Mouse (Mus musculus) urinary bladder, postnatal 10 days (tissue): Measurements from ENCODE around the gene Gli2.

Experiments
- DNase-seq: peaks from one replicate; pipeline ENCODE4 v3.0.0; 2022; ENCODE audit warnings: low spot score

Gene Gli2

DNA sequence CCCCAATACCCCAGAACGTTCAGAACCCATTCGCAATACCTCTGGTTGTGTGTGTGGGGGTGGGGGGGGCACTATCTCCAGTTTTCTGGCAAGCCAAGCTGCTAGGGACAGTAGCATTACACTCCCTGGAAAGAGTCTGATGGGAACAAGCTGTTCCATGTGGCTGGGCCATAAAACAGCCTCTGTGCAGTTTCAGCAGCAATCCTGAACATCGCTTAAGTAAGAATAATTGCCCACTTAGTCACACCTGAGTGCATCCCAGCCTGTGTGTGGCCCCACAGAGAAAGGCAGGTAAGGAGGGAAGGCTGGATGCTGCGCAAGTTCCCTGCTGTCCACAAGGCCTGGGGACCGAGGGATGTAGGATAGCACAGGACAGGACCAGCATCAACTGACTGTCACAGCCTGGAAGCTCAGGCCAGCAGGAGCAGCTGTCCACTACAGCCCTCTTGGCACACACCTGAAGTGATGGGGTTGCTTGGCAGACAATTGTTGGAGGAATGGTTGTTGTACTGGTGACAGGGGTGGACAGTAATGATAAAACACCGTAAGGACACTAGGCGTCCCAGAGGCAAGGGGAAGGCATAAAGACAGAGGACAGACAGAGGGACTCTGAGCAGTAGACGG, 58.8 kb downstream of the Gli2 start:
- DNase-seq, result no peak

DNA sequence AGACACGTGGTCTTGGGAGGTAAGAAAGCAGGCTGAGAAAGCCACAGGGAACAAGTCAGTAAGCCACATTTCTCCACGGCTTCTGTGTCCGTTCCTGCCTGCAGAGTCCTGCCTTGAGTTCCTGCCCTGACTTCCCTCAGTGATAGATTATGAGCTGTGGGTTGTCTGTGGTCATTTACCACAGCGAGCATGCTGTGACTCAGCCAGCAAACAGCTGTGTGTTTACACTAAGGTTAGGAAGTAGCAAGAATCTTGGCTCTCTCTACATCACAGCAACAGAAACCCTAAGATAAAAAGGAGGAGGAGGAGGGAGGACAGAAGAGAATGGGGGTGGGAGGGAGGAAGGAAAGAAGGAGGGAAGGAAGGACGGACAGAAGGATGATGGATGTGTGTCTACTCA, 59.6 kb downstream of the Gli2 start:
- no peak for DNase-seq

- DNase-seq, result no peak
Observed at GRCm38 (mm10) chr1:118988331-118988730, 65.1 kb downstream of the Gli2 start.

DNA sequence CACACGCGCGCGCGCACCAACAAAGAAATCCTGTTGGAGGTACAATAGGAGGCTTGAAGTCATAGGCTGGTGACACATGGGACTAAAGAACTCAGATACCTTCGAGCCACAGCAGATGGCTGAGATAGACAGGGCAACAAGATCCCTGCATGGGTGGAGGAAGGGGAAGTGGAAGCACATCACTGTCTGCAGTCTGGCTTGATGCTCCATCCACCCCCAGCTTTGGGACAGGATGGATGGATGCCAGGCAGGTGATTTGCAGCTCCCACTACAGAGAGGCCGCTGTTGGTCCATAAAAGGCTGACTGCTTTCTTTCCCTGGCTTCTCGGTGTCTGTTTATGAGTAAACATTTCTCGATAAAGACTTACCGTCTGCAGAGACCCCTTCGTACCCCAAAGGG, 65.9 kb downstream of the Gli2 start:
- DNase-seq, result no peak

GRCm38 (mm10) chr1:118983389-118983788, 70.0 kb downstream of the Gli2 start:
- DNase-seq, result no peak

- no peak for DNase-seq
Observed at GRCm38 (mm10) chr1:118982805-118983211, 70.6 kb downstream of the Gli2 start.

DNA sequence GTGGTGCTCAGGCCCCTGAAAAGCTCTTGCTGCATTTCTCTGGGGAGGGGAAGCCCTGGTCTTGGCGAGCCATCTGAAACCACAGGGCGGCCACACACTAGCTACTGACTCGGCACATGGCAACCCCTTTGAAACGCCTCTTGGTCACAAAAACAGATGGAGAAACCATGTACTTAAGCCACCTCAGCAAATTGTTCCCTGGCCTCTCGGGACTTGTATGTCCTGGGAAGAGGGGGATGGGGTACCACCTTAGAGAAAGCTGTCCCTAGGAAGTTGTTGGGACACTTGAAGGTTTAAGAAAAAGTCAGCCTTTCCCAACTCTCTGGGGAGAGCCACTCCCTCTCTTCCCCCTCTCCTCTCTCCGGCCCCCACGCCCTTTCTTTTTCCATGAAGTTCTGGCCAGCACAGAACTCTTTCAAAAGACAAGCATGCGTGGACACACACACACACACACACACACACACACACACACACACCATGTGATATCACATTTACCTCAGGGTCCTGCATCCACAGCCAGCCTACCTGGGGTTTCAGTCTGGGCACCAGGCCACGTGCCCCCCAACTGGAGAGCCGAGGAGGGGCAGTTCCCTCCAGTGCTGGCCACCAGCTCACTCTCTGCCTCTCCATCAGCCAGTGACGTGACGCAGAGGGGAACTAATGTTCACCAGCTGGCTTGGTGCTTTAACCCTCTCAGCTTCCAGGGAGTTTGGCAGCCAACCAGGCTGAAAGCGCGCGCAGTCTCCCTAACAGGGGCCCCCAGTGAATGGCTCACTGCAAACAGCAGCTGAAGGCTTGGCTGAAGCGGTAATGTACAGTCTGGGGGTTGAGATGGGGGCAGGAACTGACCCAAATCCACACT, 71.2 kb downstream of the Gli2 start:
- DNase-seq, result no peak

GRCm38 (mm10) chr1:118980636-118981035, 72.8 kb downstream of the Gli2 start:
- no peak for DNase-seq

- peak; percentile 63 for DNase-seq
Observed at GRCm38 (mm10) chr1:118976596-118976995, 76.8 kb downstream of the Gli2 start.

- no peak for DNase-seq
Observed at GRCm38 (mm10) chr1:118975376-118975775, 78.0 kb downstream of the Gli2 start.

GRCm38 (mm10) chr1:118970068-118970467, 83.4 kb downstream of the Gli2 start:
- no peak for DNase-seq

GRCm38 (mm10) chr1:118969409-118969808, 84.0 kb downstream of the Gli2 start:
- no peak for DNase-seq

GRCm38 (mm10) chr1:118968661-118969179, 84.7 kb downstream of the Gli2 start:
- no peak for DNase-seq

GRCm38 (mm10) chr1:118967976-118968375, 85.4 kb downstream of the Gli2 start:
- DNase-seq, result no peak

- no peak for DNase-seq
Observed at GRCm38 (mm10) chr1:118967281-118967680, 86.1 kb downstream of the Gli2 start.

DNA sequence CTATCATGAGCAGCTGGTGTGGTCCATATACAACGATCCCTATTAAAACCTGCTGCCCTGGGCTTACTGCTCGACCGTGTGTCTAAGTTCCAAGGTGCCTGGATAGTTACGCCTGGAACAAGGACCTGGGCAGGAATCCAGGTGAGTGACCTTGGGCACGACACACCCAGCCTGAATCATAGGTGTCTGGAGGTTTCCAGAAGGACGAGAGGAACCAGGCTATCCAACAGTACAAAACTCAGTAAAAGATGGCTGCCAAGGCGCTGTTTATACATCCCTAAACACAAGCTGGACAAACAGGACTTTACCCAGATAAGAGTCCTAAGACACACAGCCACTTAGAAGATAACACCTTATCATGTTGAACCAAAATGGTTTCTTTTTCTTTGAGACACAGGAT, 94.8 kb downstream of the Gli2 start:
- no peak for DNase-seq

DNA sequence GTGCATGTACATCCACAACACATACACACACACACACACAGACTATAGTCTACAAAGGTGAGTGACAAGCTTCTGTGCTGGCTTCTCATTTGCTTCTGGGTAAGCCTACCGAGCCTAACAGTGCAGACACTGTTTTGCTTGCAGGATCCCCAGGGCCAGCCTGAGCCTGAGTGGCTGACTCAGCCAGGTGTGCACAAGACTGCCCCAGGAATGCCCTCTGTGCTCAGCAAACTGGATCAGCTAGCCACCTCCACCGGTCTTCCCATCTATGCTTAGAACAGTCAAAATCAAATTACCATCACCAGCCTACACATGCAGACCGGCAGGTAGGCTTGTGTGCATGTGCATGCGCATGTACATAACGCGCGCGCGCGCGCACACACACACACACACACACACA, 97.6 kb downstream of the Gli2 start:
- DNase-seq, result no peak

DNA sequence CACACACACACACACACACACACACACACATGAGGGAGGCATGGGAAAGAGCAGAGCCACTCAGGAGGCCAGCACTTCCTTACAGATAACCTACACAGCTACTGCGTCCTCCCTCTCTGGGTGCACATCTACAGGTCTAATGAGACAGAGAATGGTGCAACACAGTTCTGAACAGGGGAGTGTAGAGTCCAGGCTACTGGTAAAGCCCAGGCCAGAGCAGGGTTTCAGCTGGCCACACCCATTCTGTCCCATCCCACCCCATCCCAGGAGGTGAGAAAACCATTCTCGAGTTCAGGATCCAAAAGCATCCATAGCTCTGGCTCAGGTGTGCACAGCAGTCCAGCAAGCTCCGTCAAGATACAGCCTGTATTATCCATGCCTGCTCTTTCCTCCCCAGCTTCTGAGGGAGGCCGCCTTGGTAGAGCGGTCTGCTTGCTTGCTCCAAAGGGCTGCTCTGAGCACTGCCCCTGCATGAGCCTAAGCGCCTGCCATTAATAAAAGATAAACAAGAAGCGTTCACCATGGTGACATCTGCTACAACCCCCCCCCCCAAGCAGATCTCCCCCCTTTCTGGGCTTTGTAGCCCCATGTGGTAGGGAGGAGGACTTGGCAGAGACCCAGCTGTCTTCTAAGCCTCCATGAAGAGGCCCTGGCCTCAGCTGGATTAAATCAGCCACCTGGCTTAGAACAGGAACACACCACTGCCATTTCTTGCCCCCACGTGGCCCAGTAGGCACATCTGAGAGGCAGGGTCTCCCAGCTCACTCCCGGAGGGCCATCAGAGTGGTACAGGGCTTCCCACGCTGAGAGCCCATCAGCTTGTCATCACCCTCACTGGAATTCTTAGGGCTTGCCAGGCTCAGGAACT, 98.8 kb downstream of the Gli2 start:
- DNase-seq, result no peak

- no peak for DNase-seq
Observed at GRCm38 (mm10) chr1:118953031-118953430, 100.4 kb downstream of the Gli2 start.

GRCm38 (mm10) chr1:118952318-118952717, 101.1 kb downstream of the Gli2 start:
- DNase-seq, result no peak

DNA sequence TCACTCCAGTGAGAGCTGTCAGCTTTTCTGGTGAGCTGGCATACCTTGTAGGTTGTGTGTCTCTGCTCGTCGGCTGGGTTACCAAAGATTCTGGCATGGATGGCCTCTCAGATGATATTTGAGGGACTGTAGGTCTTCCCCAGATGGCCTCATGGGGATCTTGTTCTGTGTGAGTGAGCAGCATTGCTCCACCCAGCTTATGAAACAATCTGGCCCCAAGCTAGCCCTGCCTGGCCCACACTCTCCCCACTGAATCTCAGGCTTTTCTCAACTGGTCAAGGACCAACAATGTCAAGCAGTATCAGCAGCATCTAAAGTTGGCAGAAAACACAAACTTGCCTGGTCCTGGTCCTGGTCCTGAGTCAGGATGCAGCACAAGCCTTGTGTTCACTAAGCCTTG, 105.0 kb downstream of the Gli2 start:
- DNase-seq, result no peak

- no peak for DNase-seq
Observed at GRCm38 (mm10) chr1:118947221-118947620, 106.2 kb downstream of the Gli2 start.
